Mouse (Mus musculus) stomach, postnatal 0 days (tissue): ENCODE data around the gene Mvd. TPM values are rescaled to one million over a fixed set of nuclear protein-coding genes. Genes with fewer than 3 reads are reported as not detected.

Experiments used
- ATAC-seq: fragments of 200-750 bp; cut with Nextera tagmentation; 2 replicates; pipeline ENCODE4 v1.8.0; 2017; ENCODE audit not compliant: low FRiP score, low TSS enrichment
- DNase-seq: peaks from one replicate; pipeline ENCODE4 v3.0.0-alpha.2; 2016; ENCODE audit warnings: low spot score
- H3K27ac ChIP-seq: fragments of 300-500 bp; sonication (generic); replicated peaks from 2 replicates; pipeline ENCODE4 v1.5.1; 2014; ENCODE audit warnings: mild to moderate bottlenecking, control low read depth
- H3K27me3 ChIP-seq: fragments of 300-500 bp; sonication (generic); 2 replicates; pipeline ENCODE4 v1.6.1; 2014; ENCODE audit warnings: low read length; ENCODE audit not compliant: control insufficient read depth, insufficient read depth
- H3K36me3 ChIP-seq: fragments of 300-500 bp; sonication (generic); 2 replicates; pipeline ENCODE4 v1.6.1; 2014; ENCODE audit warnings: low read length, mixed read lengths; ENCODE audit not compliant: control insufficient read depth, insufficient read depth
- H3K4me1 ChIP-seq: fragments of 300-500 bp; sonication (generic); replicated peaks from 2 replicates; pipeline ENCODE4 v1.6.1; 2014; ENCODE audit warnings: antibody characterized with exemption; ENCODE audit not compliant: control insufficient read depth, insufficient read depth
- H3K4me2 ChIP-seq: fragments of 300-500 bp; sonication (generic); replicated peaks from 2 replicates; pipeline ENCODE4 v1.6.1; 2014; ENCODE audit warnings: low read depth, mild to moderate bottlenecking, control low read depth, moderate library complexity
- H3K4me3 ChIP-seq: fragments of 300-500 bp; sonication (generic); 2 replicates; pipeline ENCODE4 v1.5.1; 2014; ENCODE audit warnings: low read depth, low read length, control low read depth
- H3K9ac ChIP-seq: fragments of 300-500 bp; sonication (generic); 2 replicates; pipeline ENCODE4 v1.6.1; 2014; ENCODE audit warnings: mild to moderate bottlenecking, low read length, control low read depth, mixed read lengths
- H3K9me3 ChIP-seq: fragments of 300-500 bp; sonication (generic); 2 replicates; pipeline ENCODE4 v1.6.1; 2016; ENCODE audit warnings: low read length; ENCODE audit not compliant: control insufficient read depth
- CTCF ChIP-seq: IDR thresholded peaks from 2 replicates; pipeline ENCODE4 v1.5.1; 2016; ENCODE audit warnings: antibody characterized with exemption, low read depth, mild to moderate bottlenecking, moderate library complexity
- EP300 ChIP-seq: optimal IDR thresholded peaks from 2 replicates; pipeline ENCODE3; 2016; ENCODE audit warnings: antibody characterized with exemption
- WGBS: fragments of 180-500 bp; shearing (Covaris S2); extraction: QIAGEN DNeasy Blood & Tissue Kit; methylation state at CpG from one replicate; pipeline ENCODE4 v1.1.7; 2014; 5-methylcytosine and 5-hydroxymethylcytosine counted together
- polyA plus RNA-seq: library from polyadenylated mRNA; unstranded; fragments of >200 nt; fragmentation: Nextera tagmentation; extraction: Ambion mirVana; gene quantifications from 2 replicates; pipeline ENCODE4 v1.2.1, GENCODE M21; 2015

Mvd gene
- polyA plus RNA-seq, 1 experiment from 2014 or later = 34.6 TPM

DNA sequence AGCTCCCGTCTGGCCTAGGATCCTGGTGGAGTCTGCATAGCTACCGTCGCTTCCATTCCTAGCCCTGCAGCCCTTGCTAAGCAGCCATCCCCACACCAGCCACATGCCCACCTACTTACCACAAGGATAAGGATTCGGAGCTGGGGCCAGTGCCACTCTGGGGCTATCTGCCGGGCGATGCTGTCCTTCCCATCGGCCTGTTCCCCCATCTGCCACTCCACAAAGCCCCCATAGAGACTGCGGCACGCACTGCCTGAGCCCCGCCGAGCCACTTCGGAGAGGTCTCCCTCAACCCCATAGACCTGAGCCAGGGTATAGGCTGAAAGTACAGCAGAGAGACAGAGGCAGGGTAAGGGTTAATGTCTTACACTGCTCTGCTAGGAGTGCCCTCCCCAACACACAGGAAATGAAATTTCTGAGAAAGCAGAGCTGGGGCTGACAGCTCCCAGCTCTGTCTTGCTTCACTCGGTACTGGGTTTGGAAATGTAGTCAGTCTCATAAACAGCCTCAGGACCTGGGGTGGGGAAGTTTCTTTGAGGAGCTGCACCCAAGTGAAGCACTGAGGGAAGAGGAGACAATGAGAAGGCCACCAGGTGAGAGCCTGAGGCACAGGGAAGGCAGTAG, 5.4 kb downstream of the Mvd start:
- H3K9me3 ChIP-seq = no peaks in the 10 kb centered on the region
- no peak; the same call in 1 of the 2 replicates for ATAC-seq
- H3K27ac ChIP-seq = no peak overlapping the region
- no peak for TF ChIP-seq EP300
- TF ChIP-seq CTCF = no peak
- 89% methylated on average over 13 of the region's 13 CpGs for WGBS
- H3K4me1 ChIP-seq = no peaks in the 10 kb centered on the region
- H3K4me2 ChIP-seq = no peak overlapping the region
- H3K27me3 ChIP-seq = no peaks in the 10 kb centered on the region
- H3K36me3 ChIP-seq = peaks cover 12% of the 10 kb centered on the region; the same call in 1 of the 2 replicates
- DNase-seq = no peak
- H3K9ac ChIP-seq = no peak overlapping the region
- no peak overlapping the region for H3K4me3 ChIP-seq

DNA sequence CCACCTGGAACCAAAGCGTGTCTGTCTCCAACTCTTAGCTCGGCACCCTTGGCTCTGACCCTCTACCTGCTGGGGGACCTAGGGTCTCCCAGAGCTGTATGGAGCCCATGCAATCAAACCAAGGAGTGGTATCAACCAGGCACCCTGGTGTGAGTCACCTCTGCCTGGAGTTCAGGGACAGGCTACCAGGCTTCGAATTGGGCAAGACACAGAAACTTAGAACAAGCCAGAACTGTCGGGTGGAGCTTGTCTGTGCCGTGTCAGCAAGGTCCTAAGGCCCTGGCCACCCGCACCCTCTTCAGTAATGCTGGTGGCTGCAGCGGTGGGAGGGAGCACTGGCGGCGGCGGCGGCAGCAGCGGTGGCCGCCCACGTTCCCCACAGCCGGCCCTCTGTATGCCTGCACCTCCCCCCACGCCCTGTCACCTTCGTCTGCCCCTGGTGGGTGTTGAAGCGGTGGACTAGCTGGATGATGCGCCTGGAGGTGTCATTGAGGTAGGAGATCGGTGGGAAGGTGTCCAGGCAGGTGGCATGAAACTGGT, 6.6 kb downstream of the Mvd start:
- Histone ChIP-seq H3K27me3 (no peaks in the 10 kb centered on the region), H3K4me2 (no peak overlapping the region), H3K4me1 (no peaks in the 10 kb centered on the region), H3K9ac (no peak overlapping the region), H3K4me3 (no peak overlapping the region), H3K9me3 (no peaks in the 10 kb centered on the region), H3K36me3 (peaks cover 12% of the 10 kb centered on the region; the same call in 1 of the 2 replicates), H3K27ac (no peak overlapping the region)
- TF ChIP-seq CTCF (no peak), EP300 (no peak)
- ATAC-seq (no peak), DNase-seq (no peak)
- WGBS = 87% methylated on average over 20 of the region's 20 CpGs

DNA sequence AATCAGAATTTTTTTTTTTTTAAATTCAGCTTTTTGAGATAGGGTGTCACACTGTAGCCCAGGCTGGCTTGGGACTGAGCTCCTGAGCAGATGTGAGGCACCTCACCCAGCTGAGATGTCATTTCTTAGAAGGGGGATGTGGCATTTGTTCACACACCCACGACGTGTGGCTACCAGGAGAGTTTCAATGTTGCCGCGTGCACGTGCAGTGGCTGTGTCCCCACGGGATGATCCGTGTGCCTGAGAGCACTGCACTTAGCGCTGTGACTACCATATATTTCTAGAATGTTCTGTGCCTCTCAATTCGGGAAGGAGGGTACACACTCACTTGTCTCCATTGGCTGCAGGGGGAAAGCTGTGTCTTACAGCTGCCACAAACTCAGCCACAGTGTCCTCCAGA, 7.1 kb downstream of the Mvd start:
- WGBS = 93% methylated on average over 9 of the region's 9 CpGs
- no peak overlapping the region for H3K27ac ChIP-seq
- ATAC-seq = no peak

DNA sequence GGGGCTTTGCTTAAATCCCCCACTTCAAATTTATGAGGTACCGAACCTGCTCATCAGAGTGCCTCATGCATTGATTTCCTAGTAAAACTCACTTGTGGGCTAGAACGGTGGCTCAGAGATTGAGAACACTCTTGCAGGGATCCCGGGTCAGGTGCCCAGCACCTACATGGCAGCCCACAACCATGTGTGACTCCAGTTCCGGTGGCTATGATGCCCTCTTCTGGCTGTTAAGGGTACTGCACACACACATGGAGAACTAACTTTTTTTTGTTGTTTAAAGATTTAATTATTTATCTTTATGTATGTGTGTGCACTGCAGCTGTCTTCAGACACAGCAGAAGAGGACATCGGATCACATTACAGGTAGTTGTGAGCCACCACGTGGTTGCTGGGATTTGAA, 7.8 kb downstream of the Mvd start:
- Histone ChIP-seq H3K27me3 (no peaks in the 10 kb centered on the region), H3K9me3 (no peaks in the 10 kb centered on the region), H3K4me2 (no peak overlapping the region), H3K27ac (no peak overlapping the region), H3K4me1 (no peaks in the 10 kb centered on the region), H3K36me3 (peaks cover 12% of the 10 kb centered on the region; the same call in 1 of the 2 replicates), H3K9ac (no peak overlapping the region), H3K4me3 (no peak overlapping the region)
- 91% methylated on average over 6 of the region's 6 CpGs for WGBS
- DNase-seq (no peak), ATAC-seq (no peak)
- TF ChIP-seq EP300 (no peak), CTCF (peak; percentile 57)

More for the DNA sequence above, 7.1 kb downstream of the Mvd start:
- DNase-seq = no peak
- TF ChIP-seq CTCF (no peak), EP300 (no peak)
- Histone ChIP-seq H3K4me3 (no peak overlapping the region), H3K4me2 (no peak overlapping the region), H3K9ac (no peak overlapping the region), H3K4me1 (no peaks in the 10 kb centered on the region), H3K9me3 (no peaks in the 10 kb centered on the region), H3K27me3 (no peaks in the 10 kb centered on the region), H3K36me3 (peaks cover 12% of the 10 kb centered on the region; the same call in 1 of the 2 replicates)

DNA sequence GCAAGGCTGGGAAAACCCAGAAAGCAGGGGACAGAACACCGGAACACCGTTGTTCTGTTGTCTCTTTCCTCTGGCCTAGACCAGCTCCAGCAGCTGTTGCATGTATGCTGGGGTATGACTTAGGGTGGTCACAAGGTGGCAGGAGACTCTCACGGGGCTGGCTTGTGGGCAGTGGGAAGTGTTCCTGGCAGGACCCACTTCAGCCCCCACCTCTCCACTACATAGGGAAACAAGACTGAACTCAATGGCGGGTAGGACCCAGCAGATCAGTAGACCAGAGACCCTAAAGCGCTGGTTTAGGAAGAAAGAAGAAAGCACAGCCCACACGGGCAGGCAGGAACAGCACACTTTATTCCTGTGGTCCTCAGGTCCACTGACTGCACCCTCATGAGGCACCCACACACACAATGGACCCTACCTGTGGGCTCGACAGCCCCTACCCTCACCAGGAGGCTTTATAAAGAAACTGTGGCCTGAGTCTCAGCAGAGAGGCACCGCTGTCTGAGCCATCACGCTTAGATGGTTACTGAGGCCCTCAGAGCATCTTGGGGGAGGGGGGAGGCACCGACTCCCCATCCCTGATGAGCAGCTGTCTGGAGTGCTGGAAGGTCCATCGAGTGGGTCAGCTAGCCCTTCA, 9.8 kb downstream of the Mvd start:
- Histone ChIP-seq H3K9me3 (no peaks in the 10 kb centered on the region), H3K4me2 (no peak overlapping the region), H3K4me1 (no peaks in the 10 kb centered on the region), H3K9ac (no peak overlapping the region), H3K27me3 (no peaks in the 10 kb centered on the region), H3K27ac (no peak overlapping the region), H3K4me3 (no peak overlapping the region), H3K36me3 (peaks cover 12% of the 10 kb centered on the region; the same call in 1 of the 2 replicates)
- DNase-seq = no peak
- ATAC-seq = no peak; the same call in 1 of the 2 replicates
- WGBS = 59% methylated on average over 11 of the region's 11 CpGs
- TF ChIP-seq EP300 (no peak), CTCF (peak; percentile 57)
